Mouse (Mus musculus) neural tube, embryonic 14.5 days (tissue): ENCODE results near the gene Mpc2. TPM values are rescaled to one million over a fixed set of nuclear protein-coding genes. Genes with fewer than 3 reads are reported as not detected.

Experiments used
- ATAC-seq: fragments of 200-750 bp; cut with Nextera tagmentation; 2 replicates; pipeline ENCODE4 v1.8.0; 2017; ENCODE audit warnings: low read depth, mild to moderate bottlenecking, moderate TSS enrichment, moderate library complexity
- H3K27ac ChIP-seq: fragments of 300-500 bp; sonication (generic); 2 replicates; pipeline ENCODE4 v1.5.1; 2014; ENCODE audit warnings: low read depth, mild to moderate bottlenecking, control low read depth, low read length, moderate library complexity, mixed read lengths
- H3K27me3 ChIP-seq: fragments of 300-500 bp; sonication (generic); 2 replicates; pipeline ENCODE4 v1.6.1; 2014; ENCODE audit warnings: low read length; ENCODE audit not compliant: control insufficient read depth, insufficient read depth
- H3K36me3 ChIP-seq: fragments of 300-500 bp; sonication (generic); 2 replicates; pipeline ENCODE4 v1.6.1; 2014; ENCODE audit warnings: low read length, mixed read lengths; ENCODE audit not compliant: control insufficient read depth, insufficient read depth
- H3K4me1 ChIP-seq: fragments of 300-500 bp; sonication (generic); 2 replicates; pipeline ENCODE4 v1.6.1; 2014; ENCODE audit warnings: low read length; ENCODE audit not compliant: control insufficient read depth, insufficient read depth
- H3K4me2 ChIP-seq: fragments of 300-500 bp; sonication (generic); 2 replicates; pipeline ENCODE4 v1.6.1; 2014; ENCODE audit warnings: mild to moderate bottlenecking, low read depth, low read length, control low read depth
- H3K4me3 ChIP-seq: fragments of 300-500 bp; sonication (generic); 2 replicates; pipeline ENCODE4 v1.5.1; 2014; ENCODE audit warnings: low read depth, low read length, control low read depth, mixed read lengths
- H3K9ac ChIP-seq: fragments of 300-500 bp; sonication (generic); replicated peaks from 2 replicates; pipeline ENCODE4 v1.6.1; 2014; ENCODE audit warnings: low read depth, mild to moderate bottlenecking, control low read depth, low read length, mixed read lengths
- H3K9me3 ChIP-seq: fragments of 300-500 bp; sonication (generic); 2 replicates; pipeline ENCODE4 v1.6.1; 2016; ENCODE audit warnings: low read length; ENCODE audit not compliant: control insufficient read depth
- WGBS: fragments of 180-500 bp; shearing (Covaris S2); extraction: QIAGEN DNeasy Blood & Tissue Kit; methylation state at CpG from one replicate; pipeline ENCODE4 v1.1.7; 2014; 5-methylcytosine and 5-hydroxymethylcytosine counted together
- polyA plus RNA-seq: library from polyadenylated mRNA; unstranded; fragments of >200 nt; fragmentation: Nextera tagmentation; extraction: Ambion mirVana; gene quantifications from 2 replicates; pipeline ENCODE4 v1.2.1, GENCODE M21; 2014

Mpc2 gene
- 221 and 254 TPM in 2 replicates for polyA plus RNA-seq

GRCm38 (mm10) chr1:165460360-165460800 lies at the start of gene Mpc2, which contains the start of gene Dcaf6:
Gene Mpc2 (plus strand): TSS chr1:165460637.
Gene Dcaf6 (minus strand): TSS chr1:165460475.
- Histone ChIP-seq H3K9me3 (no peaks in the 10 kb centered on the region), H3K4me1 (peaks cover 4% of the 10 kb centered on the region; the same call in 1 of the 2 replicates), H3K27me3 (no peaks in the 10 kb centered on the region), H3K27ac (peak within 1 kb of the TSS; percentile 98), H3K4me3 (peak within 1 kb of the TSS; percentile 94), H3K36me3 (no peaks in the 10 kb centered on the region), H3K9ac (peak within 1 kb of the TSS; percentile 74), H3K4me2 (peak within 1 kb of the TSS; percentile 92)
- ATAC-seq = peak; percentile 96
- WGBS = under 1% methylated on average over 31 of the region's 37 CpGs

DNA sequence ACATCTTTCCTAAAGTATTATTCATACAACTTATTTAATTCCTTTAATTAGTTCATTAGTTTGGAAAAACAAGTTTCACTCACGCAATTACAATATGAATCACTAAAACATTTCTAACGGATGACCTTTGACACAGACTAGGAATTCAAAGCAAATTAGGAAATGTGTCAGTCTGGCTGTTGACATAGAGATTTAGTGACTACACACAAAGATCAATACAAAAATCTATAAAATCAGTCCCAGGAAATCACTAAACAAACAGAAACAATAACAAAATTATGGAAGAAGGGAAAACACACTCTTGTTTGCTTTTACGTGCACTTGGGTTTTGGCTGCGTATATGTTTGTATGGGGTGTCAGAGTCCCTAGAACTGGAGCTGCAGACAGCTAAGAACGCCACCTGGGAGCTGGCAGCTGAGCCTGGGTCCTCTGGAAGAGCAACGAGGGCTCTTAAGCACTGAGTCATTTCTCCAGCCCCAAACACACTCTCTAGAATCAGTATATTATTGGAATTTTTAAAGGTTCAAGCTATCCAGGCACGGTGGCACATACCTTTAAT lies 39.0 kb upstream of the Mpc2 start:
- no peak overlapping the region for H3K4me2 ChIP-seq
- H3K36me3 ChIP-seq = no peaks in the 10 kb centered on the region
- no peak overlapping the region for H3K9ac ChIP-seq
- H3K4me1 ChIP-seq = no peaks in the 10 kb centered on the region
- H3K27me3 ChIP-seq = no peaks in the 10 kb centered on the region
- H3K4me3 ChIP-seq = no peak overlapping the region
- 84% methylated on average over 7 of the region's 7 CpGs for WGBS
- no peaks in the 10 kb centered on the region for H3K9me3 ChIP-seq
- no peak overlapping the region for H3K27ac ChIP-seq
- no peak for ATAC-seq

- H3K27ac ChIP-seq = no peak overlapping the region
- H3K9ac ChIP-seq = no peak overlapping the region
- no peaks in the 10 kb centered on the region for H3K4me1 ChIP-seq
- 98% methylated on average over 2 of the region's 2 CpGs for WGBS
- no peaks in the 10 kb centered on the region for H3K36me3 ChIP-seq
- H3K4me3 ChIP-seq = no peak overlapping the region
- H3K4me2 ChIP-seq = no peak overlapping the region
- H3K9me3 ChIP-seq = no peaks in the 10 kb centered on the region
- no peaks in the 10 kb centered on the region for H3K27me3 ChIP-seq
- ATAC-seq = no peak
Observed at GRCm38 (mm10) chr1:165426254-165426653, 34.2 kb upstream of the Mpc2 start.

DNA sequence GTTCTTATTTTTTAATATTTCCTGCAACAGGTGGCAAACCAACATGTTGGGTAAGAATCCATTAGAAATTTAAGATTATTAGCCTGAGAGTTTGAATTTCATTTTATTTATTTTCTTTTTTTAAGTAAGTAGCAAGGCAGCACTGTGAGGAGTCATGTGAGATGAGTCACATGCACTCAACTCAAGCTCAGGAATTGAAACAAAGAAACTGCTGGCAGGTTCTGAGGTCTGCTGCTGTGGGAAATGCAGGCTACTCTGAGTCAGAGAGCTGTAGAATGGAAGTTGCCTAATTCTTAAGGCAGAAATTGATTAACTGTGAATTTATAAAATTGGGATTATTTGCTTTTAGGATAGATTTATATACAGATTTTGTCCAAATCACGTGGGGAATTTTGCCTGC lies 27.6 kb upstream of the Mpc2 start:
- WGBS = 89% methylated on average over 1 of the region's 1 CpGs
- H3K9me3 ChIP-seq = no peaks in the 10 kb centered on the region
- no peak overlapping the region for H3K4me2 ChIP-seq
- no peaks in the 10 kb centered on the region for H3K36me3 ChIP-seq
- H3K9ac ChIP-seq = no peak overlapping the region
- H3K4me1 ChIP-seq = no peaks in the 10 kb centered on the region
- H3K27ac ChIP-seq = no peak overlapping the region
- ATAC-seq = no peak
- no peaks in the 10 kb centered on the region for H3K27me3 ChIP-seq
- H3K4me3 ChIP-seq = no peak overlapping the region

DNA sequence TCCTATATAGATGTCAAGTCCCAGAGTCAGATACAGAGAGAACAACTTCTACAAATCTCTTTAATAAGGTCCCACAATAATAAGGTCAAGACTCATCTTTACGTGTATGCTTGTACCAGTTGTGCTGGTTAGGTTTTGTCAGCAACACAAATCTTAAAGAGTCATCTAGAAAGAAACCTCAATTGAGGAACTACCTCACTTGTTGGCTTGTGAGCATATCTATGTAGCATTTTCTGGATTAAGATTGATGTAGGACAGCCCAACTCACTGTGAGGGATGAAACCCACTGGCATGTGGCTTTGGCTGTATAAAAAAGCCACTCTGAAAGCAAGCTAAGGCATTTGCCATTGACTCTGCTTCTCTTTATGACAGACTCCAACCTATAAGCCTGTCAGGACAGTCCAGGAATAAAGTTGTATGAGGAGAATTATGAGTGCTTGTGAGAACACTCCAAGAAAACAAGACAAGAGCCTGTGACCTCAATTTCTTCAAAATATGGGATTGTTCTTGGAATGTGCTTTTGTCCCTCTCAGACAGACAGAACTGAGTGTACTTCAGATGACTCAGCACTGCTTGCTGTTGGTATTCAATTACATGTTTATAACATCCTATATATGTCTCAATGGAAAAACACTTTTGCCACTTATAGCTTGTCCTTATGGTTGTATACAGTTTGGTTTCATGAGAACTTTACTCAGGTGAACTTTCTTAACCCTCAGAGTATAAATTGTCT lies 22.0 kb upstream of the Mpc2 start:
- Histone ChIP-seq H3K27ac (no peak overlapping the region), H3K27me3 (no peaks in the 10 kb centered on the region), H3K4me3 (no peak overlapping the region), H3K4me1 (no peaks in the 10 kb centered on the region), H3K4me2 (no peak overlapping the region), H3K9me3 (no peaks in the 10 kb centered on the region), H3K9ac (no peak overlapping the region), H3K36me3 (no peaks in the 10 kb centered on the region)
- no peak for ATAC-seq
- 100% methylated on average over 1 of the region's 1 CpGs for WGBS

- H3K9me3 ChIP-seq = no peaks in the 10 kb centered on the region
- no peak overlapping the region for H3K27ac ChIP-seq
- no peak overlapping the region for H3K9ac ChIP-seq
- no peaks in the 10 kb centered on the region for H3K36me3 ChIP-seq
- H3K4me2 ChIP-seq = no peak overlapping the region
- no peak for ATAC-seq
- H3K4me3 ChIP-seq = no peak overlapping the region
- H3K27me3 ChIP-seq = no peaks in the 10 kb centered on the region
- no peaks in the 10 kb centered on the region for H3K4me1 ChIP-seq
- WGBS = 77% methylated on average over 3 of the region's 3 CpGs
Observed at GRCm38 (mm10) chr1:165440788-165441187, 19.6 kb upstream of the Mpc2 start.

DNA sequence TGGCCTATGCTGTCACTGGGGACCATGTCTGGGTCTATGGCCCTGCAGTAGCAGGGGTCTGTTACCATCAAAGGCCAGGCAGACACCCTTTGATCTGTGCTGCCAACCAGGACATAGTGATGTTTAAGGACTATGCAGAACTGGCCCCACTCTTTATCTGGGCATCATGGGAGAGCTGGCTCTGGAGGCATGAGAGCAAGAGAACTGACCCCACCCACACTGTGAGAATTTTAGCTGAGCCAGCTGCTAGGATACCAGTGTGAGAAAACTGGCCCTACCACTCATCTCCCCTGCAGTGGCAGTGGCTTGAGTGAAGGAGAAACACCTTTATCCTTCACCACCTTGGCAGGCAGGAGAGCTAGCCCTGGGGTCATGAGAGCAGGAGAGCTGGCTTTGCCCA lies 19.2 kb upstream of the Mpc2 start:
- H3K4me2 ChIP-seq = no peak overlapping the region
- ATAC-seq = no peak
- no peak overlapping the region for H3K4me3 ChIP-seq
- no peaks in the 10 kb centered on the region for H3K4me1 ChIP-seq
- no peaks in the 10 kb centered on the region for H3K27me3 ChIP-seq
- H3K9me3 ChIP-seq = no peaks in the 10 kb centered on the region
- H3K27ac ChIP-seq = no peak overlapping the region
- H3K9ac ChIP-seq = no peak overlapping the region
- H3K36me3 ChIP-seq = no peaks in the 10 kb centered on the region

DNA sequence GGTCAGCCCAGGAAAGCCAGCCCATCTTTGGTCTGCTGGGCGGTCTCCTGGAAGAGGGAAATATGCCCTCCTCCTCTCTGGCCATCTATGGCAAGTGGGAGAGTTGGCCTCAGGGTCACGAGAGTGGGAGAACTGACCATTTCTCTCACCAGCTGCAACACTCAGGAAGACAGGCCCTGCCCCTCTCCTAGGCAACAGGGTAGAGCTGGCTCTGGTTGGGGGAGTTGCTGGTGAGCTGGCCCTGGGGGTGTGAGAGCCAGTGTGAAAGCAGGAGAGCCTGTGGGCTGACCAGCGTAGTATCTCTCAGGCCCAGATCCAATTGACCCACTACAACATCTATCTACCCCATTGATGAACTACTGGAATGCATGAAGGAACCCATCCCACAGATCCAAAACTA lies 18.7 kb upstream of the Mpc2 start:
- ATAC-seq = no peak
- Histone ChIP-seq H3K4me2 (no peak overlapping the region), H3K9ac (no peak overlapping the region), H3K4me1 (no peaks in the 10 kb centered on the region), H3K4me3 (no peak overlapping the region), H3K27ac (no peak overlapping the region), H3K27me3 (no peaks in the 10 kb centered on the region), H3K36me3 (no peaks in the 10 kb centered on the region), H3K9me3 (no peaks in the 10 kb centered on the region)
- WGBS = 83% methylated on average over 3 of the region's 3 CpGs

- Histone ChIP-seq H3K9me3 (no peaks in the 10 kb centered on the region), H3K4me1 (peaks cover 4% of the 10 kb centered on the region; the same call in 1 of the 2 replicates), H3K36me3 (no peaks in the 10 kb centered on the region), H3K9ac (peak overlapping the region; percentile 74), H3K27me3 (no peaks in the 10 kb centered on the region), H3K4me3 (peak overlapping the region; percentile 94), H3K4me2 (peak overlapping the region; percentile 92), H3K27ac (no peak overlapping the region)
- no peak for ATAC-seq
- 16% methylated on average over 7 of the region's 7 CpGs for WGBS
Observed at GRCm38 (mm10) chr1:165459041-165459502, 1.4 kb upstream of the Mpc2 start.
